Mouse (Mus musculus) testis, adult 2 months (tissue): ENCODE data around the gene Slc25a54.

Experiments
- CTCF ChIP-seq: fragments of 200-500 bp; IDR thresholded peaks from 2 replicates; pipeline ENCODE4 v1.5.1; 2012; ENCODE audit warnings: low read depth, mild to moderate bottlenecking, inconsistent platforms, low read length, moderate library complexity; ENCODE audit not compliant: control insufficient read depth, insufficient read depth, insufficient replicate concordance
- POLR2A ChIP-seq: fragments of 200-500 bp; IDR thresholded peaks from 2 replicates; pipeline ENCODE4 v1.6.1; 2012; ENCODE audit warnings: low read depth, mild to moderate bottlenecking, inconsistent platforms, low read length, moderate library complexity; ENCODE audit not compliant: control insufficient read depth

- TF ChIP-seq CTCF (no peak), POLR2A (no peak)
Observed at GRCm38 (mm10) chr3:109062391-109062790, 17.9 kb upstream of the Slc25a54 start.
